ENCODE assay signal across 14 mouse cellular contexts in genomic region chr12:81244954-81245353, GRCm38 (mm10).
DNase-seq lines count a peak whose midpoint lies in the region; ATAC-seq and TF ChIP-seq lines count a peak whose summit lies in the region.
"Had no signal": no experiment of that assay in that cellular context is flagged by ENCODE, and none has a peak within 500 bp of the region (broad histone marks: within the 10 kb centered on the region; RNA-seq: fewer than 3 reads in every experiment).

No protein-coding gene starts in this region.

- TF ChIP-seq POLR2A in brain, embryonic 14.5 days (IDR thresholded peaks at IDR 0.05; ENCODE audit: borderline replicate concordance, extremely low read depth, insufficient read depth, insufficient read length, poor library complexity, severe bottlenecking), result no peak

- no peaks in the 10 kb centered on the region for H3K36me3 ChIP-seq in heart, embryonic 12.5 days
- H3K36me3 ChIP-seq in hindbrain, postnatal 0 days (ENCODE audit: insufficient read depth, low read length), result no peaks in the 10 kb centered on the region
- H3K36me3 ChIP-seq: forebrain, embryonic 10.5 days; heart, embryonic 15.5 days; limb, embryonic 12.5 days; midbrain, embryonic 15.5 days; neural tube, embryonic 13.5 days had no signal

- no peak overlapping the region for H3K9ac ChIP-seq in heart, embryonic 12.5 days
- H3K9ac ChIP-seq in hindbrain, postnatal 0 days (replicated peaks; ENCODE audit: low read length), result no peak overlapping the region
- H3K9ac ChIP-seq: heart, embryonic 15.5 days; limb, embryonic 12.5 days; midbrain, embryonic 15.5 days; neural tube, embryonic 13.5 days had no signal

- H3K9me3 ChIP-seq in heart, embryonic 12.5 days (replicated peaks), result no peaks in the 10 kb centered on the region
- no peaks in the 10 kb centered on the region for H3K9me3 ChIP-seq in hindbrain, postnatal 0 days (ENCODE audit: low read length)
- H3K9me3 ChIP-seq: forebrain, embryonic 10.5 days; heart, embryonic 15.5 days; limb, embryonic 12.5 days; midbrain, embryonic 15.5 days; neural tube, embryonic 13.5 days had no signal

- no peak overlapping the region for H3K4me3 ChIP-seq in heart, embryonic 12.5 days
- H3K4me3 ChIP-seq in hindbrain, postnatal 0 days (ENCODE audit: low read length), result no peak overlapping the region
- H3K4me3 ChIP-seq: forebrain, embryonic 10.5 days; heart, embryonic 15.5 days; limb, embryonic 12.5 days; midbrain, embryonic 15.5 days; neural tube, embryonic 13.5 days had no signal

- no peak overlapping the region for H3K4me2 ChIP-seq in heart, embryonic 12.5 days
- no peak overlapping the region for H3K4me2 ChIP-seq in hindbrain, postnatal 0 days (ENCODE audit: low read depth, low read length)
- H3K4me2 ChIP-seq: heart, embryonic 15.5 days; limb, embryonic 12.5 days; midbrain, embryonic 15.5 days; neural tube, embryonic 13.5 days had no signal

- no peak for TF ChIP-seq CTCF in brain, embryonic 14.5 days (IDR thresholded peaks at IDR 0.05; ENCODE audit: borderline replicate concordance, extremely low read depth, insufficient read depth, insufficient read length)
- no peak for TF ChIP-seq CTCF in hindbrain, postnatal 0 days (IDR thresholded peaks at IDR 0.05; ENCODE audit: low read depth)

- peaks cover 4% of the 10 kb centered on the region; the same call in 1 of the 2 replicates for H3K4me1 ChIP-seq in heart, embryonic 12.5 days (replicated peaks)
- no peaks in the 10 kb centered on the region for H3K4me1 ChIP-seq in hindbrain, postnatal 0 days (ENCODE audit: insufficient read depth, low read length)
- H3K4me1 ChIP-seq: forebrain, embryonic 10.5 days; heart, embryonic 15.5 days; limb, embryonic 12.5 days; midbrain, embryonic 15.5 days; neural tube, embryonic 13.5 days had no signal

- peak; percentile 6 to 10 for DNase-seq in heart, adult 9 months (ENCODE audit: low spot score in 2 of 2)
- peak; percentile 7 for DNase-seq in Muller cell, postnatal 12 days (ENCODE audit: inconsistent ontology term)
- DNase-seq in brain, embryonic 14.5 days (ENCODE audit: low read depth), result peak; percentile 31
- DNase-seq in lung, postnatal 14 days, result peak; percentile 10
- no peak for DNase-seq in hindbrain, postnatal 0 days (ENCODE audit: low spot score)
- no peak for DNase-seq in layer of hippocampus, postnatal 36 days
- DNase-seq: thymus, postnatal 36 days had no signal

- no peaks in the 10 kb centered on the region for H3K27me3 ChIP-seq in heart, embryonic 12.5 days (replicated peaks)
- H3K27me3 ChIP-seq in hindbrain, postnatal 0 days (ENCODE audit: insufficient read depth, low read length), result no peaks in the 10 kb centered on the region
- H3K27me3 ChIP-seq: heart, embryonic 15.5 days; limb, embryonic 12.5 days; midbrain, embryonic 15.5 days; neural tube, embryonic 13.5 days had no signal

- WGBS in heart, embryonic 12.5 days, result 62% methylated on average over 7 of the region's 7 CpGs
- 61% methylated on average over 7 of the region's 7 CpGs for WGBS in hindbrain, postnatal 0 days

- ATAC-seq in heart, embryonic 12.5 days (ENCODE audit: insufficient number of reproducible peaks, low FRiP score), result no peak
- ATAC-seq in hindbrain, postnatal 0 days, result no peak
- ATAC-seq: CD4-positive, CD25-positive, alpha-beta regulatory T cell, adult 4 months; midbrain, embryonic 15.5 days had no signal

- H3K27ac ChIP-seq in heart, embryonic 12.5 days (ENCODE audit: poor library complexity, severe bottlenecking), result no peak overlapping the region
- no peak overlapping the region for H3K27ac ChIP-seq in hindbrain, postnatal 0 days
- H3K27ac ChIP-seq: forebrain, embryonic 10.5 days; heart, embryonic 15.5 days; limb, embryonic 12.5 days; midbrain, embryonic 15.5 days; neural tube, embryonic 13.5 days had no signal

Comparison
In these comparisons a context has a peak if more than half of its experiments do, and no peak if none do; other contexts are left out.
1. DNase-seq: peak in heart, adult 9 months (2 of 2), Muller cell, postnatal 12 days (single experiment), brain, embryonic 14.5 days (single experiment) and lung, postnatal 14 days (single experiment); none in hindbrain, postnatal 0 days (single experiment) and layer of hippocampus, postnatal 36 days (0 of 2).